Mouse (Mus musculus): ENCODE results near the gene Pdf. TPM values are rescaled to one million over a fixed set of nuclear protein-coding genes. Genes with fewer than 3 reads are reported as not detected.
"Not testable (repeated sequence)": the region's sequence is repeated elsewhere in the genome, so short reads cannot be mapped to it uniquely, and the experiment has no call there.

The Pdf gene
- polyA plus RNA-seq, 1 experiment from 2014 or later = 37.5 TPM

DNA sequence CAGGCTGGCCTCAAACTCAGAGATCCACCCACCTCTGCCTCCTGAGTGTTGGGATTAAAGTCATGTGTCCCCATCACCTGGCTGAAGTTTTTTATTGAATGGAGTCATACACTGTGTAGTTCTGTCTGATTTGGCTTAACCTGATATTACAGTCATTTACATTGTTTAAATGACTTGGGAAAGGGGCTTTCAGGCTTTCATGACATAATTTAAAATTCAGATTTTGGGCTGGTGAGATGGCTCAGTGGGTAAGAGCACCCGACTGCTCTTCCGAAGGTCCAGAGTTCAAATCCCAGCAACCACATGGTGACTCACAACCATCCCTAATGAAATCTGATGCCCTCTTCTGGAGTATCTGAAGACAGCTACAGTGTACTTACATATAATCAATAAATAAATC, 14.8 kb downstream of the Pdf start:
- not testable (repeated sequence) for H3K4me3 ChIP-seq; H3K9ac ChIP-seq; H3K9me3 ChIP-seq; ATAC-seq (ENCODE audit: low read depth); H3K27ac ChIP-seq (replicated peaks); H3K4me2 ChIP-seq; H3K27me3 ChIP-seq
- Histone ChIP-seq H3K4me1 (replicated peaks) (peaks cover 18% of the 10 kb centered on the region), H3K36me3 (peaks cover 25% of the 10 kb centered on the region)
- 95% methylated on average over 2 of the region's 2 CpGs for WGBS

DNA sequence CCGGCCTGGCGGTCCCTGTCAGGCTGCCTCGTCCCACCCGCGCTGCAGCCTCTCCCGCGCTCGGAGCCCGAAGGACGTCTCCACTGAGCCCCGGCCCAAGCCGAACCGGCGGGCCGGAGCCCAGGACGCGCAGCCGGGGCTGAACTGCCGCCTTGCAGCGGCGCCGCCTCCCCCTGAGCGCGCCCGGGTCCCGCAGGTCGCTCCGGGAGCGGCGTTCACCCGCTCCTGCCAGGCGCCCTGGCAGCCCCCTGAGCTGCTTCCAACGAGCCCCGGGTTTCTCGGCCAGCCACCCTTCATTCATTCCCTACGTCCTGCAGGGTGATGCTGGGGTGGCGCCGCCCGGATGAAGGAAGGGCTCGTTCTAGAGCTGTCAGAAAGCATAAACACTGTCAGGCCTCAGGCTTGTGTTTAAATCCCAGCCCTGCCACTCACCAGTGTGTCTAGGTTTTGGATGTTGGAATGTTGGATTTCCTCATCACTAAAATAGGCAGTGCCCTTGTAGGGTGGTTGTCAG, 16.8 kb downstream of the Pdf start:
- Histone ChIP-seq H3K4me2 (peak overlapping the region; percentile 76), H3K4me1 (replicated peaks) (peaks cover 18% of the 10 kb centered on the region), H3K9me3 (no peaks in the 10 kb centered on the region), H3K4me3 (peak overlapping the region; percentile 69), H3K36me3 (peaks cover 13% of the 10 kb centered on the region), H3K9ac (peak overlapping the region; percentile 95), H3K27ac (replicated peaks) (peak overlapping the region; percentile 89), H3K27me3 (no peaks in the 10 kb centered on the region)
- WGBS = under 1% methylated on average over 28 of the region's 40 CpGs
- ATAC-seq (ENCODE audit: low read depth) = no peak

DNA sequence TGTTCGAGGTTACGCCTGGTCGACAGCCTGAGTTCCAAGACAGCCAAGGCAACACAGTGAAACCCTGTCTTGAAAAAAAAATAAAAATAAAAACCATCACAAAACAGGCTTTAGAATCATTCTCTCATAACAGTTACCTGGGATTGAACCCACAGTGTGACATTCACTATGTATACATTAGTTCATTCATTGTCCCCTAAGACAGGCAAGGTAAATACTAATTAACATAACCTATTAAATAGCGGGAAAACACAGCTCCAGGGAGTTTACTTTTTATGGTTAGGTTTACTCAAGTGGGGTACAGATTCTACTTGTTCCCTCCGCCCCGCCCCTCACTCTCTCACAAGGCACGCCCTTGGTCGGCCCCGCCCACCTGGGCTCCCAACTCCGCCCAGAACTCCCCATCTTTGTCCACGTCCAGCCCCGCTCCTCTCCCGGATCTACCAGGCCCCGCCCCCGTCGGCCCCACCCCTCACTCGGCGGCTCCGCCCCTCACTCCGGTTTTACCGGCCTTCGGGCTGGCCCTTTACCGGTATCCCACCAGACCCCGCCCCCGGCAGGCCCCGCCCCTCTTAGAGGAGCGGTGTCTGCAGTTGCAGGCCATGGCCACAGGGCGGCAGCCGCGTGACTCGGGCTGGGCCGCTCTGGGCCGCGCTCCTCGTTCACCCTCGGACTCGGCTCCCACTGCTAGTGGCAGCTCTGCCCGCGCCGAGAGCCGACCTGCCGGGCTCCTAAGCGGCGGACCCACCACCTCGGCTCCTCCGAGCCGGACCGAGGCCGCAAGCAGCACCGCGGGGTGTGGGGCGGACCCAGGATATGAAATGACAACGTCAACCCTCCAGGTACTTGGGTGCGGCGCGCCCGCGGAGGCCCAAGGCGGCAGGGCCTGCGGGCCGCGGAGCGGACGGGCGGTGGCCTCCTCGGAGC, 17.5 kb downstream of the Pdf start, which contains the start of gene Vps4a:
Gene Vps4a (plus strand): TSS at position 573 of the 927 bp plus-strand sequence.
- 5% methylated on average over 62 of the region's 66 CpGs for WGBS
- Histone ChIP-seq H3K27ac (replicated peaks) (peak within 1 kb of the TSS; percentile 89), H3K27me3 (no peaks in the 10 kb centered on the region), H3K4me2 (peak within 1 kb of the TSS; percentile 76), H3K4me3 (peak within 1 kb of the TSS; percentile 69), H3K9ac (peak within 1 kb of the TSS; percentile 95), H3K4me1 (replicated peaks) (peaks cover 18% of the 10 kb centered on the region), H3K9me3 (no peaks in the 10 kb centered on the region), H3K36me3 (0 out of 2 replicates have a peak, but pooled peaks cover 8% of the 10 kb centered on the region)
- ATAC-seq (ENCODE audit: low read depth) = peak; percentile 96

DNA sequence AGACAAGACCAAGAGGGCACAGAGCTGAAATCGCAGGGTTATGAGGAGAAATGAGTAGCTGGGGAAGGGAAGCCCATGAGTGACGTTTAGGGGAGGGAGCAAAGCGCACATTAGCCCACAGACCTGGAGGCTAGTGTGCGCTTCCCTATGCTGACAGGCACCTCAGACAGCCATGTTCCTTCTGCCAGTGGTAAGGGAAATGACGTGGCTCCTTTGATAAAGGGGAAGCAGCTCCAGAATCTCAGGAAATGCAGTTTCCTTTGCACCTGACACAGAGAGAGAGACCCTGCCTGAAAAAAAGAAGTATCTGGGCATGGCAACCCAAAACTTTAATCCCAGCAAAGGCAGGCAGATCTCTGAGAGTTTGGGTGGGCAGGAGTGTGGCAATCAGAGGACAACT, 18.4 kb downstream of the Pdf start:
- H3K4me3 ChIP-seq = no peak overlapping the region
- no peak overlapping the region for H3K4me2 ChIP-seq
- peaks cover 18% of the 10 kb centered on the region for H3K4me1 ChIP-seq (replicated peaks)
- no peaks in the 10 kb centered on the region for H3K36me3 ChIP-seq
- H3K9me3 ChIP-seq = no peaks in the 10 kb centered on the region
- ATAC-seq (ENCODE audit: low read depth) = no peak
- H3K9ac ChIP-seq = no peak overlapping the region
- WGBS = 74% methylated on average over 5 of the region's 5 CpGs
- H3K27ac ChIP-seq (replicated peaks) = no peak overlapping the region
- no peaks in the 10 kb centered on the region for H3K27me3 ChIP-seq

DNA sequence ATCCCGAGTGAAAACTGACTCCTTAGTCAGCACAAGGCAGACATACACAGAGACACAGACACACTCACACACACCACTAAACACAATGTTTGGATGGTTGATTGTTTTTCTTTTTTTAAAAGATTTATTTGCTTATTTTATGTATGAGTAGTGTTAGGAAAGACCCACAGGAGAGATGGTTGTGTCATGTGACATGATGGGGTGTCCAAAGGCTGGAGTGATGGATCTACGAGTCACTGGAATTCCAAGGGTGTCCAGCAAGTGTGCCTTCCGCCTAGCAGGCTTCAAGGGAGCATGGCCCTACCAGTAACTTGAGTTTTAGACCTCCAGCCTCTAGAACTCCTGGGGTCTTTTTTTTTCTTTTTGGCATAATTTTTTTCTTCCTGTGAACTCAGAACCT, 19.1 kb downstream of the Pdf start:
- Histone ChIP-seq H3K36me3 (no peaks in the 10 kb centered on the region), H3K4me3 (no peak overlapping the region), H3K9ac (no peak overlapping the region), H3K27ac (replicated peaks) (no peak overlapping the region), H3K4me1 (replicated peaks) (peaks cover 18% of the 10 kb centered on the region), H3K27me3 (no peaks in the 10 kb centered on the region), H3K4me2 (no peak overlapping the region), H3K9me3 (no peaks in the 10 kb centered on the region)
- ATAC-seq (ENCODE audit: low read depth) = no peak
- WGBS = 79% methylated on average over 3 of the region's 3 CpGs

DNA sequence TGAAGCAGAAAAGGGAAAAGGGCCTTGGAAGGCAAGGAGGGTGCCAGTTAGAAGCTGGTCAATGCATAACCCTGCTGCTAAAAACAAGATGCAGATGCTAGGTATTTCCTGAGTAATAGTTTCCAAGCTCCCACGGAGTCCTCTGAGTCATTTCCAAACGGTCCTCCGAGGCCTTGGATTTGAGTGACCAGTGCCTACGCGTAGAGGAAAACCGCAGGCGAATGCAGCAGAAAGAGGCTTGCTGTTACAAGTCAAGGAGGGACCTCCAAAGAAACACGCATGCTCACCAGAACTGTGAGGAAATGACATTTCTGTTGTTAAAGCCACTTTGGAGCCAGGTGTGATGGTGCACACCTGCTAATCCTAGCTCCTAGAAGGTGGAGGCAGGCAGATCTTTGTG, 24.9 kb downstream of the Pdf start:
- H3K4me2 ChIP-seq = no peak overlapping the region
- H3K4me1 ChIP-seq (replicated peaks) = no peaks in the 10 kb centered on the region
- H3K9ac ChIP-seq = no peak overlapping the region
- no peaks in the 10 kb centered on the region for H3K9me3 ChIP-seq
- no peak overlapping the region for H3K27ac ChIP-seq (replicated peaks)
- no peaks in the 10 kb centered on the region for H3K36me3 ChIP-seq
- H3K4me3 ChIP-seq = no peak overlapping the region
- ATAC-seq (ENCODE audit: low read depth) = no peak
- WGBS = 89% methylated on average over 8 of the region's 8 CpGs
- no peaks in the 10 kb centered on the region for H3K27me3 ChIP-seq

DNA sequence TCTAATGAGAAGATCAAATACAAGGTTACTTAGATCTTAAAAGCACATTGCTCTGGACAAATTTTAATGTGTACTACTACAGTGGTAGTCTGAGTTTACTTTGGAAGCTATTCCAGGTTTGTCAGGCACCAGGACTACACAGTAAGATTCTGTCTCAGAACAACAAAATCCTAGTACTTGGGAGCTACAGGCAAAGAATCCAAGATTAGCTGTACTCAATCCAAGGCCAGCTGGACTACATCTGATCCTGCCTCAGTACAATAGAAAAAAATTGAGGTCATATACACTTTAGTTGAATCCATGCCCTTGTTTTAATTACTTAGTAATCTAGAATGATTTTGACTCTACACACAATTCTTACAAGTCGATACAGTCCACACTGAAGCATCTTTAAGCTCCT, 33.5 kb downstream of the Pdf start:
- H3K4me3 ChIP-seq = no peak overlapping the region
- no peaks in the 10 kb centered on the region for H3K27me3 ChIP-seq
- no peaks in the 10 kb centered on the region for H3K9me3 ChIP-seq
- H3K36me3 ChIP-seq = peaks cover 26% of the 10 kb centered on the region
- ATAC-seq (ENCODE audit: low read depth) = no peak
- H3K4me2 ChIP-seq = no peak overlapping the region
- H3K4me1 ChIP-seq (replicated peaks) = no peaks in the 10 kb centered on the region
- WGBS = 96% methylated on average over 1 of the region's 1 CpGs
- no peak overlapping the region for H3K27ac ChIP-seq (replicated peaks)
- H3K9ac ChIP-seq = no peak overlapping the region

DNA sequence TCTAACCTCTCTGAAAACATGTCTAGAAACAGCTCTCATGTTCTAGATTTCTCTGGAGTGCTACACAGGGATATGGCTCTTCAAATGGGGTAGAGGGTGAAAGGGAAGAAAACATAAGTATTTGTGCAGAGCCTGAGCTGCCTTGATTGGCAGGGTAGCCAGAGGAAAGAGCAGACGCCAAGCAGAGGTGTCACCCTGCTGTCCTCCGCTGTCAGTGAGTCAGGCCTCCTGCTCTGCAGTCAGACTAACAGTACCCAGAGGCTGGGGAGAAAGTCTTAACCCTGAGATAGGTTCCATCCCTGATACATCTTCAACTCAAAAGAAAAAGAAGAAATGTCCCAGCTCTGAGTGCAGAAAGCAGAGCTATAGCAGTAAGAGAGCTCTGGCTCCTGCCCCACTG, 35.7 kb downstream of the Pdf start:
- ATAC-seq (ENCODE audit: low read depth) = no peak
- Histone ChIP-seq H3K36me3 (peaks cover 30% of the 10 kb centered on the region), H3K4me2 (no peak overlapping the region), H3K27me3 (no peaks in the 10 kb centered on the region), H3K4me3 (no peak overlapping the region), H3K9ac (no peak overlapping the region), H3K4me1 (replicated peaks) (no peaks in the 10 kb centered on the region), H3K27ac (replicated peaks) (no peak overlapping the region), H3K9me3 (no peaks in the 10 kb centered on the region)
- WGBS = 88% methylated on average over 2 of the region's 2 CpGs

DNA sequence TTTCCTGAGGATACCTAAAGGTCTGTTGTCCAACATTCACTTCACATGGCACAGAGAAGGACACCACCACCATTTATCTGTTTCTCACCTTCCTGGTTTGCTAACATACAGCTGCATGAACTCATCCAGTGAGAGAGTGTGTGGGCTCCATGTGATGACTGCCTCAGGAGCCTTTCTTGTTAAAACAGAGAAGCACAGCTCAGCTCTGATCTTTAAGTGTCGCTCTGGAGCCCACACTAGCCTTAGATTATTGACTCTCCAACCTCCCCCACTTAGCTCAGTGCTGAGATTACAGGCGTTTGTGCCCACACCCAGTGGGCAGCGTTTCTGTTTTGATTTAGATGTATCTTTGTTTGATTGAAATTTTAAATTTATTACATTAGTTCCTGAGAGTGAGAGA, 40.6 kb downstream of the Pdf start:
- no peak overlapping the region for H3K4me3 ChIP-seq
- H3K27me3 ChIP-seq = no peaks in the 10 kb centered on the region
- H3K9ac ChIP-seq = no peak overlapping the region
- peaks cover 28% of the 10 kb centered on the region for H3K36me3 ChIP-seq
- no peak overlapping the region for H3K4me2 ChIP-seq
- no peak overlapping the region for H3K27ac ChIP-seq (replicated peaks)
- ATAC-seq (ENCODE audit: low read depth) = no peak
- WGBS = 87% methylated on average over 3 of the region's 3 CpGs
- H3K4me1 ChIP-seq (replicated peaks) = no peaks in the 10 kb centered on the region
- H3K9me3 ChIP-seq = no peaks in the 10 kb centered on the region

DNA sequence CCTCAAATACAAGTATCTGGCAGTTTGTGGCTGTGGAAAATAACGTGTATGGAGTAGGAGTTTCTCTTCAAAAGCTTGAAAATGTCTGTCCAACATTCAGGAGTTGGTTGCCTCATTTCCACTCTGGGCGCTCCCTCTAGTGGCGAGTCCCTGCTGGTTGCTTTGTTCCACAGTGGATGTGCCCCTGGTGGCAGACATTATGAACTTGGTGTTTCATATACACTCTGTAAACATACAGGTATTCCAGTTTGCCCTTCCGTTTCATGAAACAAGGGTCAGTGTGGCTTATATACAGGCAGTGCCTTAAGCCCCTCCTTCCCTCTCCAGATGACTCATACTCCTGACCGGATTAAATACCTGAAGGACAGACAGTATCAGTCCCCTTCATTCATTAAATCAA, 45.9 kb downstream of the Pdf start:
- Histone ChIP-seq H3K9ac (no peak overlapping the region), H3K27ac (replicated peaks) (no peak overlapping the region), H3K4me2 (no peak overlapping the region), H3K4me3 (no peak overlapping the region), H3K4me1 (replicated peaks) (no peaks in the 10 kb centered on the region), H3K36me3 (no peaks in the 10 kb centered on the region), H3K27me3 (no peaks in the 10 kb centered on the region), H3K9me3 (no peaks in the 10 kb centered on the region)
- peak; percentile 59 for ATAC-seq (ENCODE audit: low read depth)
- 41% methylated on average over 5 of the region's 5 CpGs for WGBS

DNA sequence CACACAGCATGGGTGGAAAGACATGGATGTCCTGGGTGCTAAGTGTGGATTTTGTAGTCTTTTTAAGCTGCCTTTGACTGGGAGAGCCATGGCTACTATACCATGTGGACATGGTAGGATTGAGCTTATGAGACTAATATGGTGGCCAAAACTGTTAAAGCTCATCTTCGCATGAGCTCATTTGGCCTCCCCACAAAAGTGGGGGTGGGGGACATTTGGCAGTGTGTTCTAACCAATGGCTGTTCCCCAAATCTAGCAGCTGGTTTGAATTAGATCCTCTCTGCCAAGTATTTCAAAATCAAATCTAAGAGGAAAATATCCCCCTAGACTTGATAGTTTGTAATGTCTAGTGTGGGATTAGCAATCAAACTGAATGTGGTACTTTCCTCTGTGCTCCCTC, 49.3 kb downstream of the Pdf start:
- no peak for ATAC-seq (ENCODE audit: low read depth)
- no peak overlapping the region for H3K4me2 ChIP-seq
- 86% methylated on average over 1 of the region's 1 CpGs for WGBS

DNA sequence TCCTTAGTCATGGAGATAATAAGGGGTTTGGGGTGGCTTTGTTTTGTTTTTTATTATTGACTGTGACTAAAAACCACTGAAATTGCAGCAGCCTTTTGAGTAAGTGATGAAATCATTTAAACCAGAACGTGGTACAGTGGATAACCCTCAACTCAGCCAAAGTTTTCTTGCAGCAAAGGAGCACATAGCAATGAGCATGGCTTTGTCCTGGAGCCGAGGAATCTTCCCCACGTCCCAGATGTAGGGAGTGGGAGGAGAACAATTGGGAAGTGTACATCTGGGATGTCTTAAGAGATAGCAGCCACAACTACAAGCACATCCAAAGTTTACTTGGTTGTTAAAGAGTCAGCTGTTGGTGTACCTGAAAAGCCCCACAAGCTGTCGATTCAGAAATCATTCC, 51.0 kb downstream of the Pdf start:
- Histone ChIP-seq H3K27me3 (no peaks in the 10 kb centered on the region), H3K4me1 (replicated peaks) (no peaks in the 10 kb centered on the region), H3K4me2 (no peak overlapping the region), H3K4me3 (no peak overlapping the region), H3K9ac (no peak overlapping the region), H3K36me3 (peaks cover 4% of the 10 kb centered on the region; the same call in 1 of the 2 replicates), H3K9me3 (no peaks in the 10 kb centered on the region), H3K27ac (replicated peaks) (no peak overlapping the region)
- no peak for ATAC-seq (ENCODE audit: low read depth)
- 88% methylated on average over 4 of the region's 4 CpGs for WGBS

More for the DNA sequence above, 49.3 kb downstream of the Pdf start:
- Histone ChIP-seq H3K9ac (no peak overlapping the region), H3K36me3 (peaks cover 4% of the 10 kb centered on the region; the same call in 1 of the 2 replicates), H3K4me1 (replicated peaks) (no peaks in the 10 kb centered on the region), H3K27ac (replicated peaks) (no peak overlapping the region), H3K27me3 (no peaks in the 10 kb centered on the region), H3K4me3 (no peak overlapping the region), H3K9me3 (no peaks in the 10 kb centered on the region)
